Mouse (Mus musculus): ENCODE data around the gene Gpr12.

DNA sequence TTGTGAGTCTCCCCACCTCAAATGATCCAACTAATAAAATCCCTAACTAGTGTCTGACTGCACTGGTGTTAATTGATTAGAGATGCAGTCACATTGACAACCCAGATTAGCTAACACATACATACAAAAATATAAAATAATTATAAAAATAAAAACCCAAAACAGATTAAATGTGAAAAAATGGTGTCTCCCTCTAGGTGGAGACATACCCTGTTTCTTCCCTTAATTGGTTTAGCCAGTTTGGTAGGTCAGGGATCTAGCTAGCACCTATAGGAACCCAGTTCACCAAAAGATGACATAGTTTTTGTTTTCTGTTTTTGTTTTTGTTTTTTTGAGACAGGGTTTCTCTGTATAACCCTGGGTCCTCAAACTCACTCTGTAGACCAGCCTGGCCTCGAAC lies 20.8 kb downstream of the Gpr12 start:
- no peak for TF ChIP-seq CTCF (IDR thresholded peaks at IDR 0.05; ENCODE audit: low read depth)
- no peak for TF ChIP-seq EP300 (IDR thresholded peaks at IDR 0.05; ENCODE audit: low read depth)
